Mouse (Mus musculus) thymus, adult 2 months (tissue): Measurements from ENCODE around the gene Atpaf1.

Experiments used
- CTCF ChIP-seq: fragments of 200-500 bp; IDR thresholded peaks from 2 replicates; pipeline ENCODE4 v1.5.1; 2012; ENCODE audit warnings: mild to moderate bottlenecking, control low read depth, low read length, moderate library complexity, borderline replicate concordance; ENCODE audit not compliant: control insufficient read depth, poor library complexity, insufficient read depth; ENCODE audit errors: extremely low read depth
- POLR2A ChIP-seq: fragments of 200-500 bp; IDR thresholded peaks from 2 replicates; pipeline ENCODE4 v1.6.1; 2012; ENCODE audit warnings: mild to moderate bottlenecking, low read length, control low read depth, moderate library complexity; ENCODE audit not compliant: control insufficient read depth, poor library complexity, insufficient read depth; ENCODE audit errors: extremely low read depth

DNA sequence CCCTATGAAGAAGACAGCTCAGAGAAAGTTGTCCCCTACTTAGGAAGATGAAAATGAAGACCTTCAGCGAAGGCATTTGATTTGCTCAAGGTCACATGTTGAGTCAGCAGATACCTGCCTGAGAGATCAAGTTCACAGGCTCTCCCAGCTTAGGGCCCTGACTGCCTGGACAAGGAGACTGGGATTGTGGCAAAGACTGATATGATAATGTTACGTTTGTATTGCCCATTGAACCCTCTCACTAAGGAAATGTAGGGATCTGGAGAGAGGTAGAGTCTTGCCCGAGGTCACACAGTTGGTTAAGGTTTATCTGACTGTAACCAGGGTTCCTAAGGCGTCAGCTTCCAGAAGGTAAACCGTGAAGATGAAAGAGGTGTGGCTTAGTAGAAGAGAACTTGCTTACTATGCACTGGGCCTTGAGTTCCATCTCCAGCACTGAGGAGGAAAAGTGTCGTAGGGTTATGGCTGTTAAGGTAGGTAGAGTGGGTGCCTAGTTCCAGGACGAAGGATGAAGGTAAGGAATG lies 961 bp downstream of the Atpaf1 start:
- TF ChIP-seq POLR2A = no peak
- no peak for TF ChIP-seq CTCF
